Mouse (Mus musculus) limb, embryonic 12.5 days (tissue): ENCODE measurements around the gene Ppm1l. TPM values are rescaled to one million over a fixed set of nuclear protein-coding genes. Genes with fewer than 3 reads are reported as not detected.
"Not testable (repeated sequence)": the region's sequence is repeated elsewhere in the genome, so short reads cannot be mapped to it uniquely, and the experiment has no call there.

Experiments used
- ATAC-seq: fragments of 200-750 bp; cut with Nextera tagmentation; 2 replicates; pipeline ENCODE4 v1.8.0; 2017; ENCODE audit warnings: low read depth, moderate TSS enrichment; ENCODE audit not compliant: insufficient number of reproducible peaks, insufficient read depth, low FRiP score, low TSS enrichment
- H3K27ac ChIP-seq: fragments of 300-500 bp; sonication (generic); 2 replicates; pipeline ENCODE4 v1.5.1; 2016; ENCODE audit warnings: mild to moderate bottlenecking, moderate library complexity
- H3K27me3 ChIP-seq: fragments of 300-500 bp; sonication (generic); 2 replicates; pipeline ENCODE4 v1.6.1; 2016; ENCODE audit warnings: mild to moderate bottlenecking, moderate library complexity
- H3K36me3 ChIP-seq: fragments of 300-500 bp; sonication (generic); 2 replicates; pipeline ENCODE4 v1.6.1; 2016; ENCODE audit warnings: mild to moderate bottlenecking, moderate library complexity
- H3K4me1 ChIP-seq: fragments of 300-500 bp; sonication (generic); replicated peaks from 2 replicates; pipeline ENCODE4 v1.6.1; 2016
- H3K4me2 ChIP-seq: fragments of 300-500 bp; sonication (generic); 2 replicates; pipeline ENCODE4 v1.6.1; 2016; ENCODE audit warnings: mild to moderate bottlenecking, moderate library complexity
- H3K4me3 ChIP-seq: fragments of 300-500 bp; sonication (generic); replicated peaks from 2 replicates; pipeline ENCODE4 v1.5.1; 2016; ENCODE audit warnings: mild to moderate bottlenecking
- H3K9ac ChIP-seq: fragments of 300-500 bp; sonication (generic); replicated peaks from 2 replicates; pipeline ENCODE4 v1.6.1; 2016; ENCODE audit warnings: mild to moderate bottlenecking, moderate library complexity
- H3K9me3 ChIP-seq: fragments of 300-500 bp; sonication (generic); 2 replicates; pipeline ENCODE4 v1.6.1; 2016; ENCODE audit warnings: mild to moderate bottlenecking, moderate library complexity
- WGBS: fragments of 180-500 bp; shearing (Covaris S2); methylation state at CpG from one replicate; pipeline ENCODE4 v1.1.7; 2016; 5-methylcytosine and 5-hydroxymethylcytosine counted together
- polyA plus RNA-seq: library from polyadenylated mRNA; unstranded; fragments of >200 nt; fragmentation: Nextera tagmentation; extraction: Ambion mirVana; gene quantifications from 2 replicates; pipeline ENCODE4 v1.2.1, GENCODE M21; 2016

Gene Ppm1l
- polyA plus RNA-seq, 1 experiment from 2014 or later = 16.6 TPM

- no peak for ATAC-seq
- no peak overlapping the region for H3K4me2 ChIP-seq
- no peaks in the 10 kb centered on the region for H3K27me3 ChIP-seq
- H3K9me3 ChIP-seq = no peaks in the 10 kb centered on the region
- no peak overlapping the region for H3K4me3 ChIP-seq
- H3K27ac ChIP-seq = no peak overlapping the region
- H3K9ac ChIP-seq = no peak overlapping the region
- no peaks in the 10 kb centered on the region for H3K36me3 ChIP-seq
- H3K4me1 ChIP-seq = no peaks in the 10 kb centered on the region
- WGBS = 77% methylated on average over 5 of the region's 5 CpGs
Measured at GRCm38 (mm10) chr3:69403196-69403595, 86.5 kb downstream of the Ppm1l start.

- 95% methylated on average over 5 of the region's 5 CpGs for WGBS
- H3K4me2 ChIP-seq = no peak overlapping the region
- ATAC-seq = no peak
- peaks cover 17% of the 10 kb centered on the region for H3K4me1 ChIP-seq
- no peaks in the 10 kb centered on the region for H3K36me3 ChIP-seq
- no peak overlapping the region for H3K27ac ChIP-seq
- H3K9ac ChIP-seq = no peak overlapping the region
- H3K27me3 ChIP-seq = no peaks in the 10 kb centered on the region
- no peaks in the 10 kb centered on the region for H3K9me3 ChIP-seq
- H3K4me3 ChIP-seq = no peak overlapping the region
Measured at GRCm38 (mm10) chr3:69406210-69406895, 89.7 kb downstream of the Ppm1l start.

GRCm38 (mm10) chr3:69408064-69408463 is 91.4 kb downstream of the Ppm1l start:
- Histone ChIP-seq H3K27ac (no peak overlapping the region), H3K4me1 (peaks cover 30% of the 10 kb centered on the region), H3K9me3 (no peaks in the 10 kb centered on the region), H3K4me3 (no peak overlapping the region), H3K27me3 (no peaks in the 10 kb centered on the region), H3K4me2 (no peak overlapping the region), H3K36me3 (no peaks in the 10 kb centered on the region), H3K9ac (no peak overlapping the region)
- 86% methylated on average over 3 of the region's 3 CpGs for WGBS
- ATAC-seq = no peak

- ATAC-seq = no peak
- Histone ChIP-seq H3K4me2 (no peak overlapping the region), H3K36me3 (no peaks in the 10 kb centered on the region), H3K27ac (no peak overlapping the region), H3K4me3 (no peak overlapping the region), H3K27me3 (no peaks in the 10 kb centered on the region), H3K9ac (no peak overlapping the region), H3K9me3 (no peaks in the 10 kb centered on the region), H3K4me1 (peaks cover 15% of the 10 kb centered on the region)
- 79% methylated on average over 6 of the region's 6 CpGs for WGBS
Measured at GRCm38 (mm10) chr3:69416112-69416511, 99.5 kb downstream of the Ppm1l start.

DNA sequence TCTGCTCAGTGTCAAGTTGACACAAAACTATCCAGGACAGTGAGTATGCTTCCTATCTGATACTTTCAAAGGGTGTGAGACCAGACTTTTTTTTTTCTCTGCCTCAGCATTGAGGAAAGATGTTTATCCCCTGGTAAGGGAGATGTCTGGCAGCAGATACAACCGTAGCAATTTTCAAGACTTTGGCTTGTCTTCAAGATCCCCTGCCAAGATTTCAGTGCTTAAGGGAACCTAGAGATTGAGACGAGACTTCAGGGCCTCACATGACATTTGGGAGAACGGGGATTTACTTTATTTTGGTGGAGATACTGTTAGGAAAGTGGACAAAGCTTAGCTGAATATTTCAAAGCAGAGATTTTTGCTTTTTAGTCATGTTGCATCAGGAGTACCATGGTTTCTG is 106.1 kb downstream of the Ppm1l start:
- Histone ChIP-seq H3K27me3 (no peaks in the 10 kb centered on the region), H3K9me3 (no peaks in the 10 kb centered on the region), H3K4me1 (peaks cover 12% of the 10 kb centered on the region), H3K36me3 (no peaks in the 10 kb centered on the region), H3K4me2 (no peak overlapping the region), H3K27ac (peak overlapping the region; percentile 32), H3K4me3 (no peak overlapping the region), H3K9ac (no peak overlapping the region)
- WGBS = 69% methylated on average over 3 of the region's 3 CpGs
- ATAC-seq = no peak

- H3K27me3 ChIP-seq = no peaks in the 10 kb centered on the region
- no peaks in the 10 kb centered on the region for H3K9me3 ChIP-seq
- H3K27ac ChIP-seq = peak overlapping the region; percentile 32
- H3K4me3 ChIP-seq = no peak overlapping the region
- no peak overlapping the region for H3K4me2 ChIP-seq
- H3K4me1 ChIP-seq = peaks cover 12% of the 10 kb centered on the region
- ATAC-seq = peak; percentile 92
- no peak overlapping the region for H3K9ac ChIP-seq
- no peaks in the 10 kb centered on the region for H3K36me3 ChIP-seq
- WGBS = 7% methylated on average over 4 of the region's 4 CpGs
Measured at GRCm38 (mm10) chr3:69423371-69423770, 106.7 kb downstream of the Ppm1l start.

DNA sequence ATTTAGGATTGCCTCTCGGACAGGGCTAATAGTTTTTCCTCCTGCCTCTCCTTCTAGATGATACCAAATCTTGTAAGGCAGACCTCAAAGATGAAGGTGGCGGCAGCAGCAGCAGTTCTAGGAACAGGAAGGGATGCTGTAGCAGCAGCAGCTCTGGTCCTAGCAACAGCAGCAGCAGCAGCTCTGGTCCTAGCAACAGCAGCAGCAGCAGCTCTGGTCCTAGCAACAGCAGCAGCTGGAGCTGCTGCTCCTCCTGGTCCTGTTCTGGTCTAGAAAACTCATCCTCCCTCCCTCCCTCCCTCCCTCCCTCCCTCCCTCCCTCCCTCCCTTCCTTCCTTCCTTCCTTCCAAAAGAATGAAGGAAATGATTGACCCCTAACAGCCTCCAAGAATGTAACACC is 108.1 kb downstream of the Ppm1l start:
- not testable (repeated sequence) for H3K9me3 ChIP-seq, ATAC-seq, H3K4me2 ChIP-seq, H3K4me3 ChIP-seq, H3K27me3 ChIP-seq, H3K9ac ChIP-seq, H3K27ac ChIP-seq, H3K36me3 ChIP-seq
- 72% methylated on average over 2 of the region's 2 CpGs for WGBS
- peaks cover 12% of the 10 kb centered on the region for H3K4me1 ChIP-seq

GRCm38 (mm10) chr3:69427259-69427658 is 110.6 kb downstream of the Ppm1l start:
- H3K4me1 ChIP-seq = peaks cover 12% of the 10 kb centered on the region
- H3K27me3 ChIP-seq = no peaks in the 10 kb centered on the region
- no peak overlapping the region for H3K9ac ChIP-seq
- H3K36me3 ChIP-seq = no peaks in the 10 kb centered on the region
- WGBS = 83% methylated on average over 4 of the region's 4 CpGs
- no peak overlapping the region for H3K27ac ChIP-seq
- no peaks in the 10 kb centered on the region for H3K9me3 ChIP-seq
- H3K4me3 ChIP-seq = no peak overlapping the region
- ATAC-seq = no peak
- no peak overlapping the region for H3K4me2 ChIP-seq

- H3K36me3 ChIP-seq = no peaks in the 10 kb centered on the region
- H3K27ac ChIP-seq = no peak overlapping the region
- no peak for ATAC-seq
- no peak overlapping the region for H3K4me2 ChIP-seq
- WGBS = 76% methylated on average over 3 of the region's 3 CpGs
- peaks cover 7% of the 10 kb centered on the region for H3K4me1 ChIP-seq
- no peaks in the 10 kb centered on the region for H3K9me3 ChIP-seq
- no peak overlapping the region for H3K4me3 ChIP-seq
- no peak overlapping the region for H3K9ac ChIP-seq
- no peaks in the 10 kb centered on the region for H3K27me3 ChIP-seq
Measured at GRCm38 (mm10) chr3:69428221-69428620, 111.6 kb downstream of the Ppm1l start.

DNA sequence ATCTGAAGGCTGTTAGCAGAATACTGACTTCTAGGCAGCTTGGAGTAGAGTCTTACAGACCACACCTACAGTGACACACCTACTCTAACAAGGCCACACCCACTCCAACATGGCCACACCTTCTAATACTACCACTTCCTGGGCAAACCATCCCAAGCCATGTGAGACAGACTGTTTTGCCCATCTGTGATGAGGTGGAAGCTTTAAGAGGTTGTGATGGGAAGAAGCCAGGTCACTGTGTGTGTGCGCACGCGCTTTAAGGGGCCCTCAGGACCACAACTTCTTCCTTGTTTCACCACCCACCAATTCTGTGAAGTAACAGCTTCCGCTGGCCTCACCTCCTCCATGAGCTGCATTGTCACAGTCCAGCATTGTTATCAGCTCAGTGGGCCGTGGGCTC is 112.7 kb downstream of the Ppm1l start:
- Histone ChIP-seq H3K9ac (no peak overlapping the region), H3K9me3 (no peaks in the 10 kb centered on the region), H3K4me1 (peaks cover 4% of the 10 kb centered on the region; the same call in 1 of the 2 replicates), H3K27me3 (no peaks in the 10 kb centered on the region), H3K4me3 (no peak overlapping the region), H3K36me3 (no peaks in the 10 kb centered on the region), H3K27ac (no peak overlapping the region), H3K4me2 (no peak overlapping the region)
- 92% methylated on average over 5 of the region's 5 CpGs for WGBS
- ATAC-seq = no peak

GRCm38 (mm10) chr3:69433580-69433979 is 116.9 kb downstream of the Ppm1l start:
- Histone ChIP-seq H3K27me3 (no peaks in the 10 kb centered on the region), H3K36me3 (no peaks in the 10 kb centered on the region), H3K4me1 (peaks cover 3% of the 10 kb centered on the region; the same call in 1 of the 2 replicates), H3K4me3 (no peak overlapping the region), H3K4me2 (no peak overlapping the region), H3K27ac (no peak overlapping the region), H3K9ac (no peak overlapping the region), H3K9me3 (no peaks in the 10 kb centered on the region)
- ATAC-seq = no peak
- WGBS = 70% methylated on average over 10 of the region's 10 CpGs
